Mouse (Mus musculus) 416B (cell line): Measurements from ENCODE around the gene Dctn3.
A peak's percentile ranks its signal among the peaks of the same experiment; 100 is the strongest.
"Not testable (repeated sequence)": the region's sequence is repeated elsewhere in the genome, so short reads cannot be mapped to it uniquely, and the experiment has no call there.

ENCODE experiments used
- DNase-seq: peaks from one replicate; pipeline ENCODE4 v3.0.0; 2011; ENCODE audit warnings: low read depth

Gene Dctn3

GRCm38 (mm10) chr4:41722918-41723351, at the start of gene Dctn3:
Gene Dctn3, minus strand, starts transcription at chr4:41723170.
- peak; percentile 97 for DNase-seq

GRCm38 (mm10) chr4:41767301-41767700, 44.3 kb upstream of the Dctn3 start:
- DNase-seq = not testable (repeated sequence)

GRCm38 (mm10) chr4:41763176-41763575, 40.2 kb upstream of the Dctn3 start:
- not testable (repeated sequence) for DNase-seq

GRCm38 (mm10) chr4:41762688-41763114, 39.7 kb upstream of the Dctn3 start:
- not testable (repeated sequence) for DNase-seq

GRCm38 (mm10) chr4:41762099-41762687, 39.2 kb upstream of the Dctn3 start:
- no peak for DNase-seq

GRCm38 (mm10) chr4:41761680-41762079, 38.7 kb upstream of the Dctn3 start:
- no peak for DNase-seq

GRCm38 (mm10) chr4:41760911-41761310, 37.9 kb upstream of the Dctn3 start:
- no peak for DNase-seq

- peak; percentile 33 for DNase-seq
Measured at GRCm38 (mm10) chr4:41760288-41760721, 37.3 kb upstream of the Dctn3 start.

- DNase-seq = no peak
Measured at GRCm38 (mm10) chr4:41759656-41760287, 36.8 kb upstream of the Dctn3 start.

- DNase-seq = peak; percentile 82
Measured at GRCm38 (mm10) chr4:41759206-41759605, 36.2 kb upstream of the Dctn3 start.

GRCm38 (mm10) chr4:41758701-41759100, 35.7 kb upstream of the Dctn3 start:
- no peak for DNase-seq

- DNase-seq = no peak
Measured at GRCm38 (mm10) chr4:41758021-41758420, 35.1 kb upstream of the Dctn3 start.

- no peak for DNase-seq
Measured at GRCm38 (mm10) chr4:41757321-41757720, 34.4 kb upstream of the Dctn3 start.

GRCm38 (mm10) chr4:41756440-41756839, 33.5 kb upstream of the Dctn3 start:
- DNase-seq = no peak

- peak; percentile 93 for DNase-seq
Measured at GRCm38 (mm10) chr4:41755338-41756305, 32.7 kb upstream of the Dctn3 start, which contains the start of gene Sigmar1. Gene Sigmar1, minus strand, starts transcription at chr4:41756157.

GRCm38 (mm10) chr4:41754797-41755337, 31.9 kb upstream of the Dctn3 start, which contains the start of gene Galt:
Gene Galt, plus strand, starts transcription at chr4:41755228.
- no peak for DNase-seq

- no peak for DNase-seq
Measured at GRCm38 (mm10) chr4:41745021-41745420, 22.1 kb upstream of the Dctn3 start.

- DNase-seq = no peak
Measured at GRCm38 (mm10) chr4:41744131-41744530, 21.2 kb upstream of the Dctn3 start.

GRCm38 (mm10) chr4:41741158-41741560, 18.2 kb upstream of the Dctn3 start:
- DNase-seq = peak; percentile 98

GRCm38 (mm10) chr4:41740380-41741157, 17.6 kb upstream of the Dctn3 start:
- DNase-seq = peak; percentile 71

- no peak for DNase-seq
Measured at GRCm38 (mm10) chr4:41739260-41739659, 16.3 kb upstream of the Dctn3 start.
